Mouse (Mus musculus): ENCODE measurements around the gene Lgals8. TPM values are rescaled to one million over a fixed set of nuclear protein-coding genes. Genes with fewer than 3 reads are reported as not detected.
"Not testable (repeated sequence)": the region's sequence is repeated elsewhere in the genome, so short reads cannot be mapped to it uniquely, and the experiment has no call there.

Lgals8 gene
- total RNA-seq (2015) (22.4 and 25.1 TPM in 2 replicates), total RNA-seq (2017) (33.6 and 48.2 TPM in 2 replicates)

DNA sequence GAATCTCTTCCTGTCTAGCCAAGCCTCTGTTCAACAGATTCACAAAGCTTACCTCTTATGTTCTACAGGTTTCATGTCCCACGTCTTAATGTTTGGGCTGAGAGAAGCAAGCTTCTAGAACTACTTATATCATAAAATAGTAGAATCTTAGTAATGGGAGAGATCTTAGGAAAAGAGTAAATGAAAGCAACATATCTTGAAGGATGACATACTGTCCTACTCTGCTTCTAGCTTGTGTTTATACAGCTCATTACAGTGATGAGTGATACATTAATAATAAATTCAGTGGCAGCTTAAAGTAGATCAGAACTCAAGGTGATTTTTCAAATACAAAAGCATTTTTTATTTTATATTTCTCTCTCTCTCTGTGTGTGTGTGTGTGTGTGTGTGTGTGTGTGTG lies at the start of gene Lgals8:
Gene Lgals8, minus strand, starts transcription at position 101 of the 400 bp plus-strand sequence.
- ATAC-seq (replicated peaks; ENCODE audit: poor library complexity) = no peak

GRCm38 (mm10) chr13:12511189-12511965 lies 46.6 kb upstream of the Lgals8 start:
- no peak for ATAC-seq (replicated peaks; ENCODE audit: poor library complexity)

DNA sequence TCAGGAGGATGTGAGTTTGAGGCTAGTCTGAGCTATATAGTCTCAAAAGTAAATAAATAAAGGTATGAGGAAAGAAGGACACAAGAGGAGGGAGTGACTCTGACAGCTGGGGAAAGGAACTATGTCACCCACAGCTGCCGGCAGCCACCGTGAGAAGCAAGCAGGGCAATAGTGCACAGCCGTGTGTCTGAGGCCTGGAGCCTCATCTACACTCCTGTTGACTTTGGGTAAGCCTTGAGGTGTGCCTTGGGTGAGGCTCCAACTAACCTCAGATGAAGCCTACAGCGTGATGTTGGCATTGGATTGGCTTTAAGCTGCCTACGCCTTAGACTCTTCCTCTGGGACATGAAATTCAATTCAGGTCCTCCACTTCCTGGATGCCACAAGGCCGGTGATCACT lies 45.3 kb upstream of the Lgals8 start:
- ATAC-seq (replicated peaks; ENCODE audit: poor library complexity) = no peak

GRCm38 (mm10) chr13:12507426-12507825 lies 42.7 kb upstream of the Lgals8 start:
- ATAC-seq (replicated peaks; ENCODE audit: poor library complexity) = peak; percentile 28

DNA sequence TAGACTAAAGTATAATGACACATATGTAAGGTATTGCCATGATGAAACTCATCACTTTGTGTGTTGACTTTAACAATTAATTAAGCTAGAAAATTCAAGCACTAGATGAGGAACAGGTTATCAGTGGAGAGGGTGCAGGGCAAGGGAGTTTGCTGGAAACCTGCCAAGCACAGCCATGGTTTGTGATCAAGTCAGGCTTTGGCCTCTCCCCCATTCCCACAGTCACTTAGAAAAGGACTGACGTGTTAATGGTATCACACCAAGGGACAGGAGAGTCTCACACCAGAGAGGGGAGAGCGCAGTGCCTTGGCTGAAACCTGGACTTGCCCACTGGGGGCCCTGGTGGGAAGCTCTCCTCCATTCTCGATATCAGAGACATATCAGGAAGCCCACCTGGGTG lies 40.6 kb upstream of the Lgals8 start:
- peak; percentile 38 for ATAC-seq (replicated peaks; ENCODE audit: poor library complexity)

GRCm38 (mm10) chr13:12503238-12503751 lies 38.6 kb upstream of the Lgals8 start:
- no peak; the same call in 1 of the 2 replicates for ATAC-seq (replicated peaks; ENCODE audit: poor library complexity)

DNA sequence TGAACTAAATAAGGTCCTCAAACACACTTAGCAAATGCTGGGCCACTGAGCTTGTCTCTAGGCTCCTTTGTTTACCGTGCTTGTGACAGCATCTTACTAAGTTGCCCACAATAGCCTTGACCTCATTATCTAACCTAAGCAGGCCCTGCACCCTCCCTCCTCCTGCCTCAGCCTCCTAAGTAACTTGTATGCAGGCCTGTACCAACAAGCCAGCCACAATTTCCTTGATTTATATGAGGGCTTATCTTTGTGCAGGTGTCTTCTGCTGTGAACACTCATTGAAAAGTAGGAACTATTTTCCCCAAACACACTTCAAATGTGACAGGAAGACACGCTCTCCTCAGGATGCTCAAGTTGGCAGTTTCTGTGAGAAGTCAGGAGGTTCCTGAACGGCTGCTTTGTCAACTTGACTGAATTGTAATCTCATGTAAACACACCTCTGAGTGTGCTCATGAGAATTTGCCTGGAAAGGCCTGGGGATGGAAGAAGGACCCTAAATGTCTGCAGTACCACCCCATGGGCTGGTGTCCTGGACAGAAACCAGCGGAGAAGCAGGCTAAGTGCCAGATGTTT lies 38.0 kb upstream of the Lgals8 start:
- ATAC-seq (replicated peaks; ENCODE audit: poor library complexity) = peak; percentile 76

DNA sequence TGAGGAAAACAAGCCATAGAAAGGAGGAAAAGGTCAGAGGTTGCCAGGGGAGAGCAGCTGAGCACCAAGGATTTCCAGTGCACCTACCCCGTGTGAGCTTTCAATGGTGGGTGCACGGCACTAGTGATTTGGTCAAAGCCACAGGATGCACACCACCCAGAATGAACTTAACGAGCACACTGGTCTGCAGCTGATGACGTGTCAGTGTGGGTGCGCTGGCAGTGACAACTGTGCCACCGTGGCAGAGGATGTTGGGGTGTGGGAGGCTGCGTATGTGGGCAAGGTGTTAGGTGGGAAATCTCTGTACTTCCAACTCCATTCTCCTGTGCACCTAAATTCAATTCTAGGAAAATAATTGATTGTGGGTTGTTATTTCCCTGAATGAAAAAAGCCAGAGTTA lies 34.4 kb upstream of the Lgals8 start:
- ATAC-seq (replicated peaks; ENCODE audit: poor library complexity) = no peak

- ATAC-seq (replicated peaks; ENCODE audit: poor library complexity) = no peak
Measured at GRCm38 (mm10) chr13:12497809-12498208, 33.1 kb upstream of the Lgals8 start.

- no peak for ATAC-seq (replicated peaks; ENCODE audit: poor library complexity)
Measured at GRCm38 (mm10) chr13:12494750-12495149, 30.0 kb upstream of the Lgals8 start.

DNA sequence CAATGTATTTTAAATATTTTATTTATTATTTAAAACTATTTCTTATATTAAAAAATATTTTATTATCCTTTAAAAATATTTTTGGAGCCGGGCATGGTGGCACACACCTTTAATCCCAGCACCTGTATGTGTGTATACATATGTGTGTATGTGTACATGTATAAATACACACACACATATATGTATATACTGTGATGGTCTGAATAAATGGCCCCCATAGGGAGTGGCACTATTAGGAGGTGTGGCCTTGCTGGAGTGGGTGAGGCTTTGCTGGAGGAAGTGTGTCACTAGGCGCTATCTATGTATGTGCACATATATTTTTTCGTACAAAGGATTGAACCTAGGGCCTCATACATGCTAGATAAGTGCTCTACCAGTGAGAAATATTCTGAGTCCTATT lies 27.8 kb upstream of the Lgals8 start:
- no peak for ATAC-seq (replicated peaks; ENCODE audit: poor library complexity)

- no peak for ATAC-seq (replicated peaks; ENCODE audit: poor library complexity)
Measured at GRCm38 (mm10) chr13:12485640-12486039, 20.9 kb upstream of the Lgals8 start.

GRCm38 (mm10) chr13:12485197-12485596 lies 20.5 kb upstream of the Lgals8 start:
- ATAC-seq (replicated peaks; ENCODE audit: poor library complexity) = no peak

- no peak for ATAC-seq (replicated peaks; ENCODE audit: poor library complexity)
Measured at GRCm38 (mm10) chr13:12479802-12480201, 15.1 kb upstream of the Lgals8 start.

DNA sequence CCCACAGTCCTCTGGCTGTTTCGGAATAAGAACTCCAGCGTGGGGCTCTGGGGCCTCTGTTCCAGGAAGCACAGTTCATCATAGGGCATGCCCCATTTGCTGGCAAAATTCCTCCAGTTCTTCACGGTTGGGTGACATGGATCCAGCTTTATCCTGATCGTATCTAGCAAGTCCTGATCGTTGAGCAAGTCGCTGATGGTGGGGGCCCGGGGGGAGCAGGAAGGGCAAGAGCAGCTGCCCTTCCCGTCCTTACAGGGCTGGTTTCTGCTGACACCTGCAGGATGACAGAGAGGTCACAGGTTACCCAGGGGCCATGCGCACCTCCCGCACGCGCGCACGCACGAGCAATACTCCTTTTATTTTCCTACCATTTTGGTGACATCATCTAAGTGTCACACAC lies 13.6 kb upstream of the Lgals8 start:
- no peak for ATAC-seq (replicated peaks; ENCODE audit: poor library complexity)

GRCm38 (mm10) chr13:12476886-12477285 lies 12.1 kb upstream of the Lgals8 start:
- ATAC-seq (replicated peaks; ENCODE audit: poor library complexity) = no peak

DNA sequence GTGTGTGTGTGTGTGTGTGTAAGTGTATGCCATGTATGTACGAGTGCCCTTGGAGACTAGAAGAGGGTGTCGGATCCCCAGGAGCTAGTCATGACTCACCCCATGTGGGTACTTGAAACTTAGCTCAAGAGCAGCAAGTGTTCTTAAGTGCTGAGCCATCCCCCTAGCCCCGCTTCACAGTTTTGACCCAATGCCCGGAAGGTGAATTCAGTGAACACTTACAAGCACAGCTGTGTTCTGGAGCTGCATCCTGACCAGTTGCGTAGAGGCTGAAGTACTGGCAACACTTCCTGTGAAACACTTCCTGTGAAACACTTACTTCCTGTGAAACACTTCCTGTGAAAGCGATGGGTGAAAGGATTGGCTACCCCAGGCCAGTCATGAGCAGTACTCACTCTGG lies 10.5 kb upstream of the Lgals8 start:
- peak; percentile 51 for ATAC-seq (replicated peaks; ENCODE audit: poor library complexity)

DNA sequence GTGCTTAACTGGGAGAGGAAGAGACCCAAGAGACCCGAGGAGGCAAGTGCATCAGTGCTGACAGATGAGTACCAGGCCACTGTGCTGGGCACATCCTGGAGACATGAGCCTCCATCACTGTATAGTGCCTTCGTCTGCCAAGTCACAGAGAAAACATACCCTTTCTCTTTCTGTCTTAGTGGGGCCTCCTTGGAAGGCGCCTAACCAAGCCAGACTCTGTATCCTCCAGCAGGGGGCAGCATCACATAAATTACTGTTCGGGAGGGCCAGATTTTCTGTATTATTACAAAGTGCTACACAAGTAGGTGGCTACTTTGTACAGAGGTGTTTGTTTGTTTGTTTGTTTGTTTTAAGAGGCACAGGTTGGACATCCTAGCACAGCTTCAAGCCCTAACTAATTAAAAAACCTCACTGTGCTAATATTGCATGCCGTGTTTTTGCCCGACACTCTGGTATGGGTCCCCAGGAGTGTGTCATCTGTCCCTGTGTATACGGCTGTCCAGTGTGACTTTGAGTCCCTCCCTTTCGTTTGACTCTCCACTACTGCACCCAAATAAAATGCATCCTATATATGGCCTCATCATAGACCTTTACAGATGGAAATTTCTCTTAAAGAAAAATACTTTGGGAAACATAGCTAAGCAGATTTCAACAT lies 9.1 kb upstream of the Lgals8 start:
- ATAC-seq (replicated peaks; ENCODE audit: poor library complexity) = peak; percentile 89

GRCm38 (mm10) chr13:12468488-12468887 lies 3.7 kb upstream of the Lgals8 start:
- ATAC-seq (replicated peaks; ENCODE audit: poor library complexity) = peak; percentile 94

GRCm38 (mm10) chr13:12464159-12464558 lies 585 bp downstream of the Lgals8 start:
- not testable (repeated sequence) for ATAC-seq (replicated peaks; ENCODE audit: poor library complexity)

DNA sequence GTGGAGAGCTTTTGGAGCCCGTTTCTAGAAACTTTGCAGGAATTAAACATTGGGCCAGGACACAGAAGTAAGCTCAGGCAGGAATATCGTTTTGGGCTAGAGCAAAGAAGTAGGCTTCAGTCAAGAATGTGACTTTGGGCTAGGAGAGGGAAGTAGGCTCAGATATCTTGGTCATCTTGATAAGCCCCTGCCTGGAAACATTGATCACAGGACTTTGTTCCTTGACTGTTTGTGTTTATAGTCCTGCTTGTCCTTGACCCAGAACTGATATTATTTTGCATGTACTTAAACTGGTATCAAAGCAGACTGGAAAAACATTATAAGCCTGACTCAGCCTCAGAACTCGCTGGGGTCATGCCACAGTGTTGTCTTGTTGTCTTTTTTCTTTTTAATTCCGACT lies 2.1 kb downstream of the Lgals8 start:
- ATAC-seq (replicated peaks; ENCODE audit: poor library complexity) = no peak

GRCm38 (mm10) chr13:12461730-12462119 lies 3.0 kb downstream of the Lgals8 start:
- peak; percentile 2; the same call in 1 of the 2 replicates for ATAC-seq (replicated peaks; ENCODE audit: poor library complexity)

Data from megakaryocyte progenitor cell, adult 5-6 weeks (primary cell).